Mouse (Mus musculus): ENCODE measurements around the gene Fstl1. TPM values are rescaled to one million over a fixed set of nuclear protein-coding genes. Genes with fewer than 3 reads are reported as not detected.
A peak's percentile ranks its signal among the peaks of the same experiment; 100 is the strongest.

Gene Fstl1
- total RNA-seq, 2 experiments from 2014 or later, result 59.3 to 87.0 TPM

GRCm38 (mm10) chr16:37787558-37788194 is 11.0 kb downstream of the Fstl1 start:
- DNase-seq, result no peak

DNA sequence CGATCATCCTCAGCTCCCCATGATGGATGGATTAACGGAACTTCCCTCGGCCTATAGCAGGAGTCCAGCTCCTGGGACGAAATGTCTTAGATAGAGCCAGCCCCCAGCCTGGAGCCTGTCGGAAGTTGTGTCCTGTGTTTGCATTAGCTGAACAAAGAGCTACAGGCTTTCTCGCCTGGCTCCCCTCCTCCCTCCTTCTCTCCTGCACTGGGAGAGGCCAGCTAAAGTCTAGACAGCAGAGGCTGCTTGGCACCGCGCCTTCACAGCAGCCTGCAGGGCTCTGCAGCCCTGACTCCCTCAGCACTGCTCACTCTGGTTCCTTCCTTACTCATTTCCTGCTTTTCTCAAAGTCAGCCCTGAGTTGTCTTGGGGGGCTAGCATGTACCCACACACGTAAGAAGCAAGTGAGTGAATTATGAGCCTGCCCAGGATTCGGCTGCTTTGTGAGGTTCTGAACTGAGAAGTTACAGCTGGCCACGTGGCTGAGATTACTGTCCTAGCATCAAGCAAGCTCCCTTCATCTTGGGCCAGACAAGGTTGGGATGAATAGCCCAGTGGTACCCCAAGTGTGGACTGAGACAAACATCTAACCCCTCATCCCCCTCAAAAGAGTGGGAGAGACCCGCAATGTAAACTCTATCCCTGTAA is 11.8 kb downstream of the Fstl1 start:
- DNase-seq, result peak; percentile 81 to 85

DNA sequence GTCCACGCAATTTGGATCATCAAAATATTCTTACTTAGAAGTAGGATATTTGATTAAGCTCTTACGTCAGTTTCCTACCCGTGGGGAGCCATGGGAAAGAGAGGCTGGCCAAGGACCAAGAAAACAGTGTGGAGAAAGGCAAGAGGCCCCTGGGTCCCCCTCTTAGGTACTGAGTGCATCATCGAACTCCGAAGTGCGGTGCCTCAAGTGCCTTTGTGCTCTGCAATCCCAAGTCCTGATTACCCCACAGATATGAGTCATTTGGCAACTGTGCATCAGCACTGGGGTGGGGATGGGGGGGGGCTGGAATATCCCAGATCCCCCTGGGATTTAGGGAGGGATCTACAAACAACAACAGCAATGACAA is 12.3 kb downstream of the Fstl1 start:
- DNase-seq, result no peak

GRCm38 (mm10) chr16:37789394-37789920 is 12.8 kb downstream of the Fstl1 start:
- peak in 1 of 2 experiments; percentile 36 for DNase-seq

DNA sequence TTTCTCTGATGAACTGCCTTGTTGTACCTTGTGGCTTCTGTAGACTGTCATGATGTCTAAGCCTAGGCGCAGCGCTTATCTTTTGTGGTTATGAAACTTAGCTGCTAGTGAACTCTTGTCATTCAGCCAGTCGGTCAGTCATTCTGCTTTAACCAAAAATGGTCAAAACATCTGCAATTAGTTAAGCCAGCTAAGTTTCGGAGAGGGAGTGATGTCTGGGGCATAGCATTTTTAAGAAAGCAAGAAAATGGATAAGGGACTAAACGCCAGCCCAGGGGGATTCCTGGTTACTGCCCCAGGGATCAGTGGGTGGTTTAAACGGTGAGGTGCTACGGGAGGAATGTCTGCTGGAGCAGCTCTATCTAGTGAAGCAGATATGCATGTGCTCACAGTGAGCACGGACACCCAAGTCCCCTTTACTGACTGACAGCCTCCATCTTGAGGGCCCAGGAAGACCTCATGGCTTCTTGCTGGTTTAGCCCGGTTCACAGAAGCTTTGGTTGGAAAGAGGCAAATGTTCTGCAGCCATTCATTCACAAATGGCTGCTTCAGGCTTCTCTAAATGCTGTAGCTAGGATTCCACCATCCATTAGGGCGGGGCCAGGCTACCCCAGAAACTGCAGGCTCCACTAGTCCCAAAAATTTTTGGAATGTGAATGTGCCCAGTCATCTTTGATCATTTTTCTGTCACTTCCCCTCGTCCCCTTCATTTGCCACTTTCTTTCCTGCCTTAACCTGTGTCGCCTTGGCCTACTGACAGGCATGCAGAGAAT is 13.5 kb downstream of the Fstl1 start:
- no peak for DNase-seq

- no peak for DNase-seq
These were observed 14.1 kb downstream of the Fstl1 start for GRCm38 (mm10) chr16:37790781-37791175.

DNA sequence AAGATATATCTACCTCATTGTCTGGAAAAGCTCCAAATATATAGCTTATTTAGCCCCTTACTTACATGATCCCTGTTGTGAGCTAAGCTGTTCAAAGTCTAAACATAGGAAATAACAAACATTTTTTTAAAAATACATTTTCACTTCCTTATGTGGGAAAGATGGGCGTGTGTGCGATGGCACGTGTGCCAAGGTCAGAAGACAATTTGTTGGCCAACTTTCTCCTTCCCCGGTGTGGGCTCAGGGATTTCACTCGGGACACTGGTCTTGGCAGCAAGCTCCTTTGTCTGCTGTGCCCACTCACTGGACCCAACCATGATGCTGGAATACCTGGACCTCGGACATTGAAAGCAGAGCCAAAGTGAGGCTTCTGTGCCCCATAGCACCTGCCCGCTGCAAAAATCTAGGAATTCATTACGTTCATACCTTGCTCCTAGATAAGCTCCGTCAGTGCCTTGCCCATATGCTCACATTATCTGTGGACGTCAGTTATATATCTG is 19.0 kb downstream of the Fstl1 start:
- DNase-seq, result no peak

- no peak for DNase-seq
These were observed 19.6 kb downstream of the Fstl1 start for GRCm38 (mm10) chr16:37796270-37796669.

GRCm38 (mm10) chr16:37801097-37801496 is 24.4 kb downstream of the Fstl1 start:
- no peak for DNase-seq

GRCm38 (mm10) chr16:37802686-37803295 is 26.1 kb downstream of the Fstl1 start:
- no peak for DNase-seq

- DNase-seq, result no peak
These were observed 26.8 kb downstream of the Fstl1 start for GRCm38 (mm10) chr16:37803387-37803950.

DNA sequence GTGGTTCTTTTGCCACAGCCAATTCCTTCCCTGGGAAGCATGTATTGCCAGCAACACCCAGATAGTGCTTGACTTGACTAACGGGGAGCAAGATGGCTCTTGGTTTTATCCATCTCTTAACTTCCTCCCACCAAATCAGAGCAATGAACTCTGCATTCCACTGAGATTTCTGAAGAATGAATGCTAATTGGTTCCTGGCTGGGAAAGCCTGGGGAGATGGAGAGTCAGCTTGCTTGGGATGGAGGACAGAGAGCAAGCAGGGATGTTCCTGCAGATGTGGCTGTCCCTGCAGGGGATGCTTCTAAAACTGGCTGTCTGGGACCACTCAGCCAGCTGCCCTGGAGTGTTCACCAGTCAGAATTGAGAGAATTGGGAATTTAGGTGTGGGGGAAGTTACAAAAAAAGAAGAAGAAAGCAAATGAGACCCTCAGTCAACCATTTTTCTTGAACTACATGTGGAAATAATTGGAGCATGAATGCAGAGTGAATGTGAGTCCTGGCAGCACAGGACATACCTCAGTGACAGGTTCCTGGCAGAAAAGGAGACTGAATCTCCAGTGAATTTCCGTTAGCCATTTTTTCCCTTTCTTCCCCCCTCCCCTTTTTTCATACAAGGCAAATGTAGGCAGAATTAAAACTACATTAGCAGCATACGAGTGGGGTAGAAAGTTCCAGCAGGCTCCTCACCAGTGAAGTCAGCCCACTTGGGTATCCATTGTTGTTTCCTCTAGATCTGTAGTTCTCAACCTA is 29.2 kb downstream of the Fstl1 start:
- DNase-seq, result no peak

- DNase-seq, result no peak
These were observed 30.6 kb downstream of the Fstl1 start for GRCm38 (mm10) chr16:37807269-37807668.

GRCm38 (mm10) chr16:37808866-37809622 is 32.4 kb downstream of the Fstl1 start:
- no peak for DNase-seq

- DNase-seq, result no peak
These were observed 32.9 kb downstream of the Fstl1 start for GRCm38 (mm10) chr16:37809623-37809992.

DNA sequence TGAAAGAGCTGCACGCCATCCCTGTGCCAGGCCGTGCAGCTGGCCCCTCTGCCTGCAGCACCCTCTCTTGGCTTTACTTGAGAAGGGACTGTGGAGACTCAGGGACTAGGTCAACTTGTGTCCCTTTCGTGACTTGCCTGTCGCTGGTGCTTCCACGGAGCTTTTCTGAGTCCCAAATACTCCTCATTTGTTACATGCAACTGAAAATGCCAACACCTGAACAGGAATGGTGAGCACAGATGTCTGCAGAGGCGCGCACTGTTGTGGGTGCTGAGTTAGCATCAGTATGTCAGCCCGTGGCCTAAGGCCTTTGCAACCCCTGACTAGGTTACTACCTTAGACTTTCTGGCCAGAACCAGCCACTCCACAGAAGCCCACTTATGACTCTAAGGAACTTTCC is 35.2 kb downstream of the Fstl1 start:
- no peak for DNase-seq

GRCm38 (mm10) chr16:37812474-37812886 is 35.8 kb downstream of the Fstl1 start:
- DNase-seq, result peak; percentile 45 to 49

- no peak for DNase-seq
These were observed 37.2 kb downstream of the Fstl1 start for GRCm38 (mm10) chr16:37813691-37814382.

- DNase-seq, result peak; percentile 78 to 83
These were observed 37.8 kb downstream of the Fstl1 start for GRCm38 (mm10) chr16:37814383-37814971.

Data from adrenal gland, postnatal 36 days (tissue).